Mouse (Mus musculus) hindbrain, embryonic 12.5 days (tissue): ENCODE results near the gene Rab34. TPM values are rescaled to one million over a fixed set of nuclear protein-coding genes. Genes with fewer than 3 reads are reported as not detected.
A peak's percentile ranks its signal among the peaks of the same experiment; 100 is the strongest.

Experiments
- ATAC-seq: fragments of 200-750 bp; cut with Nextera tagmentation; 2 replicates; pipeline ENCODE4 v1.8.0; 2017; ENCODE audit warnings: moderate TSS enrichment; ENCODE audit not compliant: low FRiP score
- H3K27ac ChIP-seq: fragments of 300-500 bp; sonication (generic); 2 replicates; pipeline ENCODE4 v1.5.1; 2016; ENCODE audit warnings: mild to moderate bottlenecking
- H3K27me3 ChIP-seq: fragments of 300-500 bp; sonication (generic); 2 replicates; pipeline ENCODE4 v1.6.1; 2016; ENCODE audit warnings: mild to moderate bottlenecking
- H3K36me3 ChIP-seq: fragments of 300-500 bp; sonication (generic); 2 replicates; pipeline ENCODE4 v1.6.1; 2016; ENCODE audit warnings: mild to moderate bottlenecking
- H3K4me1 ChIP-seq: fragments of 300-500 bp; sonication (generic); 2 replicates; pipeline ENCODE4 v1.6.1; 2016
- H3K4me2 ChIP-seq: fragments of 300-500 bp; sonication (generic); replicated peaks from 2 replicates; pipeline ENCODE4 v1.6.1; 2016; ENCODE audit warnings: mild to moderate bottlenecking
- H3K4me3 ChIP-seq: fragments of 300-500 bp; sonication (generic); 2 replicates; pipeline ENCODE4 v1.5.1; 2016; ENCODE audit warnings: mild to moderate bottlenecking
- H3K9ac ChIP-seq: fragments of 300-500 bp; sonication (generic); 2 replicates; pipeline ENCODE4 v1.6.1; 2016; ENCODE audit warnings: mild to moderate bottlenecking, moderate library complexity
- H3K9me3 ChIP-seq: fragments of 300-500 bp; sonication (generic); replicated peaks from 2 replicates; pipeline ENCODE4 v1.6.1; 2016; ENCODE audit warnings: mild to moderate bottlenecking
- WGBS: fragments of 180-500 bp; shearing (Covaris S2); methylation state at CpG from one replicate; pipeline ENCODE4 v1.1.7; 2016; 5-methylcytosine and 5-hydroxymethylcytosine counted together
- polyA plus RNA-seq: library from polyadenylated mRNA; unstranded; fragments of >200 nt; fragmentation: Nextera tagmentation; extraction: Ambion mirVana; gene quantifications from 2 replicates; pipeline ENCODE4 v1.2.1, GENCODE M21; 2016

The Rab34 gene
- polyA plus RNA-seq, 1 experiment from 2014 or later, result 75.2 TPM

GRCm38 (mm10) chr11:78166640-78167039, 21.6 kb upstream of the Rab34 start:
- H3K27ac ChIP-seq, result no peak overlapping the region
- peaks cover 29% of the 10 kb centered on the region for H3K4me1 ChIP-seq
- no peaks in the 10 kb centered on the region for H3K9me3 ChIP-seq
- H3K4me2 ChIP-seq, result no peak overlapping the region
- peaks cover 9% of the 10 kb centered on the region for H3K36me3 ChIP-seq
- no peak overlapping the region for H3K4me3 ChIP-seq
- no peaks in the 10 kb centered on the region for H3K27me3 ChIP-seq
- 78% methylated on average over 6 of the region's 6 CpGs for WGBS
- no peak for ATAC-seq
- no peak overlapping the region for H3K9ac ChIP-seq

DNA sequence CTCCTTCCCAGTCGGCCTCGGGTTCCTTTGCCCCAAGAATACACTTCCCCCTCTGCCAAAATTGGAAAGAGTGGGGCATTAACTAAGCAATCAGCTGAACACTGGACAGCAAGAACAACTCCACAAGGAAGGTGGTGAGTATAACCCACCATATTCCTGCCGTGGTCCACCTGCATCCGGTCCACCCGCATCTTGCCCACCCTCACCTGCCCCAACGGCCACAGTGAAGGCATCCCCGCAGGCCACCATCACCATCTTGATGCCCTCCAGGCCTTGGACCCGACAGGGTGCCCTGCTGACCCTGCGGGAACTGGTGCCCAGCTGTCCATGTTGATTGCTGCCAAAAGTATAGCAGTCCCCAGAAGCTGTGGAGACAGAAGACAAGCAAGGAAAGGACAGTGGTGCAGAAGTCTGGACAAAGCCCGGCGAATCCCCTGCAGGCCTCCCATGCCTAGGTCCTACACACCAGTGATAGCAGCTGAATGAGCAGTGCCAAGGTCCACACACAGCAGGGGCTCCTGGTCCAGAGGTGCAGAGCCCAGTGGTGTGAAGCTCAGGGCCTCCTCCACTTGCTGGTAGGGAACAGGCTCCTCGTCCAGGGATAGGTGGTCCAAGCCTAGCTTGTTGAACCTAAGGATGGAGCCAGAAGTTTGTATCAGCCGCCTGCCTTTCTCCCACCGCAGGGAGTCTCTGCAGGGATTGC, 20.8 kb upstream of the Rab34 start:
- no peaks in the 10 kb centered on the region for H3K27me3 ChIP-seq
- ATAC-seq, result no peak

GRCm38 (mm10) chr11:78168541-78169468, 19.4 kb upstream of the Rab34 start:
- Histone ChIP-seq H3K9me3 (no peaks in the 10 kb centered on the region), H3K4me1 (peaks cover 9% of the 10 kb centered on the region), H3K36me3 (no peaks in the 10 kb centered on the region), H3K27me3 (no peaks in the 10 kb centered on the region), H3K27ac (no peak overlapping the region), H3K4me3 (no peak overlapping the region), H3K4me2 (no peak overlapping the region), H3K9ac (no peak overlapping the region)
- ATAC-seq, result no peak
- WGBS, result 65% methylated on average over 19 of the region's 19 CpGs

More for the DNA sequence above, 20.8 kb upstream of the Rab34 start:
- Histone ChIP-seq H3K4me1 (peaks cover 23% of the 10 kb centered on the region), H3K27ac (no peak overlapping the region), H3K4me3 (no peak overlapping the region), H3K36me3 (peaks cover 1% of the 10 kb centered on the region), H3K4me2 (no peak overlapping the region), H3K9ac (no peak overlapping the region), H3K9me3 (no peaks in the 10 kb centered on the region)
- 87% methylated on average over 14 of the region's 14 CpGs for WGBS

DNA sequence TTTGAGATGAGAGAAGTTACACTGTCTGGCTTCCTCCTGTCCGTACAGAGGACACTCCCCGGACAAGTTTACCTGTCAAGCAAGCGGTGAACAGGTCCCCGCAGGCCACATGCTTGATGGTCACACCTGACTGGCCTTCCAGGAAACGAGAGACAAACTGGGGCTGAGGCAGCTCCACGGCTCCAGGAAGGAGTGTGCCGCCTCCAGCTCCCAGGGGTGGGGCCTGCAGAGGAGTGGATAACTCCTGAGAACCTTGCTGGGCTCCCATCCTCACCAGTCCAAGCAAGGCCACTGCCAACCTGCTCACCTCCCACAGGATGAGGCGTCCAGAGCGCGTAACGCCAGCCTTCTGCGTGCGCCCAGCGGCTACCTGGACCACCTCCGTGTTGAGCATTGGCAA, 17.9 kb upstream of the Rab34 start:
- H3K27me3 ChIP-seq, result no peaks in the 10 kb centered on the region
- no peaks in the 10 kb centered on the region for H3K36me3 ChIP-seq
- no peak overlapping the region for H3K4me2 ChIP-seq
- 88% methylated on average over 15 of the region's 15 CpGs for WGBS
- no peaks in the 10 kb centered on the region for H3K9me3 ChIP-seq
- H3K9ac ChIP-seq, result no peak overlapping the region
- H3K4me3 ChIP-seq, result no peak overlapping the region
- no peak overlapping the region for H3K27ac ChIP-seq
- H3K4me1 ChIP-seq, result peaks cover 7% of the 10 kb centered on the region
- no peak for ATAC-seq

DNA sequence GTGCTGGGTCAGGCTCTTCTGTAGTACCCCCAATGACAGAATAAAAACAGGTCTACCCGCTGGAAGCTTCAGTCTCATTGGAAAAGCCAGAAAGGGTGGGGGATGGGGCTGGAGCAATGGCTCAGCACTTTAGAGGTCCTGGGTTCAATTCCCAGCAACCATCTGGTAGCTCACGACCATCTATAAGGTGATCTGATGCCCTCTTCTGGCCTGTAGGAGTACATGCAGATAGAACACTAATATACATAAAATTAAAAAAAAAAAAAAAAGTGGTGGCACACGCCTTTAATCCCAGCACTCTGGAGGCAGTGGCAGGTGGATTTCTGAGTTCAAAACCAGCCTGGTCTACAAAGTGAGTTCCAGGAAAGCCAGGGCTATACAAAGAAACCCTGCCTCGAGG, 16.9 kb upstream of the Rab34 start:
- no peak overlapping the region for H3K4me3 ChIP-seq
- WGBS, result 66% methylated on average over 4 of the region's 4 CpGs
- no peak overlapping the region for H3K4me2 ChIP-seq
- no peaks in the 10 kb centered on the region for H3K27me3 ChIP-seq
- H3K9me3 ChIP-seq, result no peaks in the 10 kb centered on the region
- peaks cover 3% of the 10 kb centered on the region; the same call in 1 of the 2 replicates for H3K4me1 ChIP-seq
- no peak for ATAC-seq
- no peaks in the 10 kb centered on the region for H3K36me3 ChIP-seq
- no peak overlapping the region for H3K9ac ChIP-seq
- no peak overlapping the region for H3K27ac ChIP-seq

DNA sequence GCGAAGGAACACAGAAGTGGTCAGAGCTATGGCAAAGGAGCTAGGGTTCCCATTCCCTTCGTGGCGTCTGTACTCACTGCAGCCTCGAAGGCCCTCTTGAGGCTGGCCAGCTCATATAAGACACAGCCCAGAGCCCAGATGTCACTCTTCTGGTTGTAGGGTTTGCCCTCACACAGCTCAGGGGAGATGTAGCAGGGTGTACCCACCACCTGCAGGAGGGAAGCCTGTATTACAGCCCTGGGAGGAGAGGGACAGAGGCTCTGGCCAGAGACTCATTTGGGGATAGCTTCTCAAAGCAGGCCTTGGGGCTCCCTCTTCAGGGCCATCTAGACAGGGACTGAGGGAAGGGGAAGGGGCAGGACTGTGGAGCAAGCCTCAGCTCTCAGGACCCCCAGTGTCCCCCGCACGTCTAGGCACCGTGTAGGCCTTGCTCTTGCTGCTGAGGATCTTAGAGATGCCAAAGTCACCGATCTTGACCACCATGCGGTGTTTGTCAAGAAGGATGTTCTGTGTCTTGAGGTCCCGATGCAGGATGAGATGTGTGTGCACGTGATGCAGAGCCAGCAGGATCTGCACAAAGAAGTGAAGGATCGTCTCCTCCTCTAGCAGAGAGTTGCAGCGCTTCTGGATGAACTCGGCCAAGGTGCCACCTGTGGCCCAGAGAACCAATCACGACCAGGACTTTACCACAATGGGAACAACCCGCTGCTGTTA, 16.0 kb upstream of the Rab34 start:
- Histone ChIP-seq H3K27ac (no peak overlapping the region), H3K4me3 (no peak overlapping the region), H3K27me3 (no peaks in the 10 kb centered on the region), H3K4me2 (no peak overlapping the region), H3K9me3 (no peaks in the 10 kb centered on the region), H3K4me1 (peaks cover 10% of the 10 kb centered on the region), H3K9ac (no peak overlapping the region), H3K36me3 (no peaks in the 10 kb centered on the region)
- ATAC-seq, result no peak
- 83% methylated on average over 16 of the region's 16 CpGs for WGBS

GRCm38 (mm10) chr11:78172748-78173383, 15.4 kb upstream of the Rab34 start:
- Histone ChIP-seq H3K4me2 (no peak overlapping the region), H3K36me3 (no peaks in the 10 kb centered on the region), H3K4me1 (peaks cover 15% of the 10 kb centered on the region), H3K9me3 (no peaks in the 10 kb centered on the region), H3K27ac (no peak overlapping the region), H3K9ac (no peak overlapping the region), H3K4me3 (no peak overlapping the region), H3K27me3 (no peaks in the 10 kb centered on the region)
- no peak for ATAC-seq
- WGBS, result 86% methylated on average over 19 of the region's 19 CpGs

GRCm38 (mm10) chr11:78174506-78174905, 13.7 kb upstream of the Rab34 start:
- H3K36me3 ChIP-seq, result peaks cover 2% of the 10 kb centered on the region; the same call in 1 of the 2 replicates
- H3K27ac ChIP-seq, result no peak overlapping the region
- peaks cover 30% of the 10 kb centered on the region for H3K4me1 ChIP-seq
- no peak for ATAC-seq
- H3K9me3 ChIP-seq, result no peaks in the 10 kb centered on the region
- no peaks in the 10 kb centered on the region for H3K27me3 ChIP-seq
- H3K9ac ChIP-seq, result no peak overlapping the region
- H3K4me3 ChIP-seq, result no peak overlapping the region
- 91% methylated on average over 3 of the region's 3 CpGs for WGBS
- H3K4me2 ChIP-seq, result no peak overlapping the region

DNA sequence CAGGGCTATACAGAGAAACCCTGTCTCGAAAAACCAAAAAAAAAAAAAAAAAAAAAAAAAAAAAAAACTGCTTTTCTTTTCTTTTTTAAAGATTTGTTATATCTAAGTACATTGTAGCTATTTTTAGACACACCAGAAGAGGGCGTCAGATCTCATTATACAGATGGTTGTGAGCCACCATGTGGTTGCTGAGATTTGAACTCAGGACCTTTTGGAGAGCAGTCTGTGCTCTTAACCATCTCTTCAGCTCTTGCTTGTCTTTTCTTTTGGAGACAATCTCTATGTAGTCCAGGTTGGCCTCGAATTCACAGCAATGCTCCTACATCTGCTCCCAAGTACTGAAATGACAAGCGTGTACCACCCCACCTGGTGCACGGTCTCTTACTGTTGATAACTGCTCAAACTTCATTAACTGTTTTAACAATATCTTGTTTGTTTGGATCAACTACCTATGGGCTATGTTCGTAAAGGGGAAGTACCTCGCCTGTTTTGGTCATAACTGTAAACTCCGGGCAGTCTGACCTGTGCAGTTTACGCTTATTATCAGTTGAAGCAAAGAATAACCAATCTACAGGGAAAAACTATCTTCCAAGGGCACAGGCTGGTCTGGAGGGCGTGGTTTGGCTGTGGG, 12.3 kb upstream of the Rab34 start:
- H3K4me1 ChIP-seq, result peaks cover 42% of the 10 kb centered on the region
- 5% methylated on average over 9 of the region's 10 CpGs for WGBS
- no peak; the same call in 1 of the 2 replicates for ATAC-seq
- no peaks in the 10 kb centered on the region for H3K27me3 ChIP-seq
- peaks cover 16% of the 10 kb centered on the region for H3K36me3 ChIP-seq
- peak overlapping the region; percentile 90 for H3K4me2 ChIP-seq
- peak overlapping the region; percentile 56 for H3K9ac ChIP-seq
- H3K4me3 ChIP-seq, result peak overlapping the region; percentile 53
- H3K9me3 ChIP-seq, result no peaks in the 10 kb centered on the region
- H3K27ac ChIP-seq, result no peak overlapping the region; the same call in 1 of the 2 replicates

DNA sequence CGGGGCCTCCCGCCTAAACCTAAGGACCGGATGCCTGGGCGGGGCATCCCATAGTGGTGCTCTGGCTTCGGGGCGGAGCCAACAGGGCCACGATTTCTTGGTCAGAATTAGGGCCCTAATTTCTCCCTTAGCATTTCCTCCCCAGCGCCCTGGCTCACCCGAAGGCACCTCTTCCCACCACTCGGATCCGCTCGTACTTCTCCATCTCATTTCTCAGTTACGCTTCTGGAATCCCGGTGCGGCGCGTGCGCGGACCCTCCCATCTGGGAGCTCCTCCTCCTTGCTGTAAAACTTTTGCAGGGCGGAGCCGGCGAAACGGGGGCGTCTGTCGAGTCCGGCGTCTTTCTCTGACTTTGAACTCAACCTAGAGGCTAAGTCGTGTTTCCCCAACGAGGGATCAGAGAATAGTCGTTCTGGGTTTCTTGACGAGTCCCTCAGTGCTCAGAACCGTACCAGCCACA, 11.8 kb upstream of the Rab34 start, which contains the start of the genes Nek8 and Tlcd1:
Gene Nek8 (minus strand): TSS at position 274 of the 461 bp plus-strand sequence.
Gene Tlcd1 (plus strand): TSS at position 310 of the 461 bp plus-strand sequence.
- Histone ChIP-seq H3K4me1 (peaks cover 42% of the 10 kb centered on the region), H3K27me3 (no peaks in the 10 kb centered on the region), H3K9ac (peak within 1 kb of the TSS; percentile 56), H3K36me3 (peaks cover 22% of the 10 kb centered on the region), H3K4me2 (peak within 1 kb of the TSS; percentile 90), H3K27ac (peak within 1 kb of the TSS; percentile 70), H3K4me3 (peak within 1 kb of the TSS; percentile 53), H3K9me3 (no peaks in the 10 kb centered on the region)
- peak; percentile 66 for ATAC-seq
- WGBS, result under 1% methylated on average over 32 of the region's 32 CpGs

- peaks cover 46% of the 10 kb centered on the region for H3K4me1 ChIP-seq
Measured at GRCm38 (mm10) chr11:78176905-78177331, 11.3 kb upstream of the Rab34 start.

More at GRCm38 (mm10) chr11:78176905-78177331, 11.3 kb upstream of the Rab34 start:
- Histone ChIP-seq H3K27ac (peak overlapping the region; percentile 70; the same call in 1 of the 2 replicates), H3K4me3 (peak overlapping the region; percentile 53), H3K27me3 (no peaks in the 10 kb centered on the region), H3K4me2 (peak overlapping the region; percentile 90), H3K9me3 (no peaks in the 10 kb centered on the region), H3K36me3 (peaks cover 22% of the 10 kb centered on the region), H3K9ac (peak overlapping the region; percentile 56)
- no peak for ATAC-seq
- WGBS, result 2% methylated on average over 23 of the region's 23 CpGs
